Comparison of ENCODE assay signal across 20 mouse cellular contexts in the genomic region with DNA sequence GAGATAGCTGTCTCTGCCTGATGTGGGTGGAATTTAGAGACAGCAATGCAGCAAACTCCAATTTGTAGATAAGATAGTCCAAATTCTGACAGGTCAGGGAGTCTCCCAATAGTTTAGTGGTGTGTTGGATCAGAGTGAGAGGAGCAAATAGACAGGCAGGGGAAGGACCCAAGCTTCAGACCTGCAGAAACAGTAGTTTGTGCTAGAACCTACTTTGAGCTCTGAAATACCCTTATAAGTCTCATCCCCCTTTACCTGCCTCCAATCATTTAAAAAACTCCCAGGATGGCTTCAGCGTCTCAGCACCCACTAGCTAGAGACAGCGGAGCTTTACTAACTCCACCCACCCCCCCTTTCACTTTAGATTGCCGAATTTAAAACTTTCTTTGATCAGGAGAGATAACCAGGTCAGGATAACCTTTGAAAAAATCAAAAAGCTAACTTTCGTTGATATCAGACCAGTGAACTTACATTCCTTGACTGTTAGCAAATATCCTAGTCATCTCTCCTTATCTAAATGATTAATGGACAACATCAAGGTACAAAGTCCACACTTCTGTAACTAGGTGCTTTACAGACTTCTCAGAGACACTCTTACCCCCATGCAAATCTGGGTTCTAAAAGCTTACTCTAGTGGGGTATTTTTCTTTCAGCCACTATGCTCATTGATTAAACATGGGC. TPM values are rescaled to one million over a fixed set of nuclear protein-coding genes. Genes with fewer than 3 reads are reported as not detected.
DNase-seq lines count a peak whose midpoint lies in the region; ATAC-seq and TF ChIP-seq lines count a peak whose summit lies in the region.
"Had no signal": no experiment of that assay in that cellular context is flagged by ENCODE, and none has a peak within 500 bp of the region (broad histone marks: within the 10 kb centered on the region; RNA-seq: fewer than 3 reads in every experiment).

No protein-coding gene starts in this region.

- H3K9me3 ChIP-seq in intestine, embryonic 15.5 days = no peaks in the 10 kb centered on the region
- no peaks in the 10 kb centered on the region for H3K9me3 ChIP-seq in intestine, postnatal 0 days (ENCODE audit: control insufficient read depth)
- H3K9me3 ChIP-seq in intestine, embryonic 16.5 days (ENCODE audit: control insufficient read depth, low read length) = no peaks in the 10 kb centered on the region
- H3K9me3 ChIP-seq in forebrain, embryonic 10.5 days = no peaks in the 10 kb centered on the region
- H3K9me3 ChIP-seq: embryonic facial prominence, embryonic 15.5 days; forebrain, embryonic 15.5 days; hindbrain, embryonic 12.5 days had no signal

- no peak overlapping the region for H3K4me3 ChIP-seq in intestine, embryonic 15.5 days (replicated peaks)
- no peak overlapping the region for H3K4me3 ChIP-seq in intestine, postnatal 0 days (ENCODE audit: low read depth, low read length)
- H3K4me3 ChIP-seq in spleen, adult 2 months (ENCODE audit: extremely low read depth, insufficient read depth, insufficient read length) = no peak overlapping the region
- H3K4me3 ChIP-seq in intestine, embryonic 16.5 days (ENCODE audit: low read length) = no peak overlapping the region
- no peak overlapping the region for H3K4me3 ChIP-seq in forebrain, embryonic 10.5 days
- H3K4me3 ChIP-seq: embryonic facial prominence, embryonic 15.5 days; erythroblast, embryonic 14.5 days; forebrain, embryonic 15.5 days; heart, embryonic 12.5 days; hindbrain, embryonic 12.5 days had no signal

- no peaks in the 10 kb centered on the region for H3K27me3 ChIP-seq in intestine, embryonic 15.5 days (replicated peaks)
- no peaks in the 10 kb centered on the region for H3K27me3 ChIP-seq in intestine, postnatal 0 days (replicated peaks; ENCODE audit: control insufficient read depth, insufficient read depth, low read length)
- H3K27me3 ChIP-seq in spleen, adult 2 months (ENCODE audit: control insufficient read depth, insufficient read depth, low read length) = no peaks in the 10 kb centered on the region
- H3K27me3 ChIP-seq in intestine, embryonic 16.5 days (replicated peaks; ENCODE audit: control insufficient read depth, insufficient read depth, low read length) = no peaks in the 10 kb centered on the region
- no peaks in the 10 kb centered on the region for H3K27me3 ChIP-seq in forebrain, embryonic 10.5 days (ENCODE audit: poor library complexity, severe bottlenecking)
- H3K27me3 ChIP-seq: embryonic facial prominence, embryonic 15.5 days; forebrain, embryonic 15.5 days; heart, embryonic 12.5 days; hindbrain, embryonic 12.5 days had no signal

- no peak overlapping the region for H3K9ac ChIP-seq in intestine, embryonic 15.5 days
- no peak overlapping the region for H3K9ac ChIP-seq in intestine, postnatal 0 days (ENCODE audit: low read depth, low read length)
- no peak overlapping the region for H3K9ac ChIP-seq in intestine, embryonic 16.5 days (ENCODE audit: low read depth, low read length)
- H3K9ac ChIP-seq: embryonic facial prominence, embryonic 15.5 days; forebrain, embryonic 15.5 days; heart, embryonic 12.5 days; hindbrain, embryonic 12.5 days had no signal

- no peaks in the 10 kb centered on the region for H3K4me1 ChIP-seq in intestine, embryonic 15.5 days (replicated peaks)
- H3K4me1 ChIP-seq in intestine, postnatal 0 days (replicated peaks; ENCODE audit: control insufficient read depth, insufficient read depth, low read length) = no peaks in the 10 kb centered on the region
- H3K4me1 ChIP-seq in spleen, adult 2 months (ENCODE audit: control insufficient read depth, insufficient read depth, insufficient read length) = peaks cover 24% of the 10 kb centered on the region
- 0 out of 2 replicates have a peak, but pooled peaks cover 5% of the 10 kb centered on the region for H3K4me1 ChIP-seq in intestine, embryonic 16.5 days (ENCODE audit: control insufficient read depth, insufficient read depth, low read length)
- no peaks in the 10 kb centered on the region for H3K4me1 ChIP-seq in forebrain, embryonic 10.5 days
- H3K4me1 ChIP-seq: embryonic facial prominence, embryonic 15.5 days; hindbrain, embryonic 12.5 days had no signal

- H3K4me2 ChIP-seq in intestine, embryonic 15.5 days (replicated peaks) = 0 out of 2 replicates have a peak overlapping the region, but pooled peaks have one; percentile 5
- H3K4me2 ChIP-seq in intestine, postnatal 0 days (replicated peaks; ENCODE audit: low read depth) = no peak overlapping the region
- no peak overlapping the region for H3K4me2 ChIP-seq in intestine, embryonic 16.5 days (ENCODE audit: low read depth, low read length)
- H3K4me2 ChIP-seq: embryonic facial prominence, embryonic 15.5 days; forebrain, embryonic 15.5 days; heart, embryonic 12.5 days; hindbrain, embryonic 12.5 days had no signal

- no peaks in the 10 kb centered on the region for H3K36me3 ChIP-seq in intestine, embryonic 15.5 days
- no peaks in the 10 kb centered on the region for H3K36me3 ChIP-seq in intestine, postnatal 0 days (ENCODE audit: control insufficient read depth, insufficient read depth)
- H3K36me3 ChIP-seq in spleen, adult 2 months (ENCODE audit: control insufficient read depth, insufficient read depth, low read length) = no peaks in the 10 kb centered on the region
- H3K36me3 ChIP-seq in intestine, embryonic 16.5 days (ENCODE audit: control insufficient read depth, insufficient read depth, low read length) = no peaks in the 10 kb centered on the region
- no peaks in the 10 kb centered on the region for H3K36me3 ChIP-seq in forebrain, embryonic 10.5 days (replicated peaks)
- H3K36me3 ChIP-seq: embryonic facial prominence, embryonic 15.5 days; forebrain, embryonic 15.5 days; G1E; hindbrain, embryonic 12.5 days had no signal

- H3K27ac ChIP-seq in intestine, embryonic 15.5 days = no peak overlapping the region
- H3K27ac ChIP-seq in intestine, postnatal 0 days (ENCODE audit: low read depth, low read length) = no peak overlapping the region
- peak overlapping the region; percentile 27; the same call in 1 of the 2 replicates for H3K27ac ChIP-seq in spleen, adult 2 months (ENCODE audit: insufficient read depth, low read length)
- H3K27ac ChIP-seq in intestine, embryonic 16.5 days (ENCODE audit: low read length) = no peak overlapping the region
- H3K27ac ChIP-seq in forebrain, embryonic 10.5 days = no peak overlapping the region
- H3K27ac ChIP-seq: embryonic facial prominence, embryonic 15.5 days; forebrain, embryonic 15.5 days; hindbrain, embryonic 12.5 days; hindbrain, postnatal 0 days had no signal

- TF ChIP-seq CTCF in intestine, postnatal 0 days (IDR thresholded peaks at IDR 0.05; ENCODE audit: low read depth) = no peak
- no peak for TF ChIP-seq CTCF in spleen, adult 2 months (IDR thresholded peaks at IDR 0.05; ENCODE audit: extremely low read depth, insufficient read depth, insufficient read length, insufficient replicate concordance)

- peak; percentile 58; the same call in 1 of the 2 replicates for ATAC-seq in intestine, embryonic 15.5 days
- ATAC-seq in intestine, postnatal 0 days = no peak
- peak; percentile 73 for ATAC-seq in intestine, embryonic 16.5 days
- ATAC-seq: forebrain, embryonic 15.5 days; hindbrain, postnatal 0 days had no signal

- 44% methylated on average over 4 of the region's 4 CpGs for WGBS in intestine, embryonic 15.5 days
- WGBS in intestine, postnatal 0 days = 32% methylated on average over 4 of the region's 4 CpGs
- WGBS in spleen, adult 2 months = 72% methylated on average over 4 of the region's 4 CpGs
- 50% methylated on average over 4 of the region's 4 CpGs for WGBS in intestine, embryonic 16.5 days
- 87% methylated on average over 4 of the region's 4 CpGs for WGBS in forebrain, embryonic 10.5 days

- DNase-seq in spleen, adult 2 months (ENCODE audit: low read depth in 1 of 2, low spot score in 2 of 2) = no peak
- DNase-seq in spleen, postnatal 10 days (ENCODE audit: low spot score in 2 of 2) = no peak
- no peak for DNase-seq in forebrain, embryonic 10.5 days (ENCODE audit: extremely low spot score, low spot score)
- DNase-seq: adrenal gland, adult 8-10 months; adrenal gland, postnatal 36 days; cerebellum, adult 2 months; cerebellum, postnatal 10 days; embryo, embryonic 11 days; gastrocnemius, postnatal 10 days; heart, postnatal 36 days had no signal

- TF ChIP-seq POLR2A in spleen, adult 2 months (IDR thresholded peaks at IDR 0.05; ENCODE audit: low read depth, low read length) = no peak

RNA-seq across cellular contexts. Expression of a gene that starts 41.2 kb away (rescaled TPM):
- polyA plus RNA-seq in intestine, embryonic 15.5 days (2015; fragmentation: Nextera tagmentation; extraction: Ambion mirVana) = 12.9 and 13.3 TPM in 2 replicates
- 5.1 and 7.4 TPM in 2 replicates for polyA plus RNA-seq in intestine, postnatal 0 days (2015; fragmentation: Nextera tagmentation; extraction: Ambion mirVana)
- polyA plus RNA-seq in spleen, adult 2 months (2012; rRNA removed) = 9.8 TPM in 2 replicates
- 9.5 and 10.7 TPM in 2 replicates for polyA plus RNA-seq in intestine, embryonic 16.5 days (2015; fragmentation: Nextera tagmentation; extraction: Ambion mirVana)
- polyA plus RNA-seq in forebrain, embryonic 10.5 days (2016; fragmentation: Nextera tagmentation; extraction: Ambion mirVana) = 5.5 and 6.6 TPM in 2 replicates
- polyA plus RNA-seq: erythroblast, embryonic 14.5 days; G1E had no signal
